Comparison of ENCODE assay signal across 14 mouse cellular contexts in the genomic region with DNA sequence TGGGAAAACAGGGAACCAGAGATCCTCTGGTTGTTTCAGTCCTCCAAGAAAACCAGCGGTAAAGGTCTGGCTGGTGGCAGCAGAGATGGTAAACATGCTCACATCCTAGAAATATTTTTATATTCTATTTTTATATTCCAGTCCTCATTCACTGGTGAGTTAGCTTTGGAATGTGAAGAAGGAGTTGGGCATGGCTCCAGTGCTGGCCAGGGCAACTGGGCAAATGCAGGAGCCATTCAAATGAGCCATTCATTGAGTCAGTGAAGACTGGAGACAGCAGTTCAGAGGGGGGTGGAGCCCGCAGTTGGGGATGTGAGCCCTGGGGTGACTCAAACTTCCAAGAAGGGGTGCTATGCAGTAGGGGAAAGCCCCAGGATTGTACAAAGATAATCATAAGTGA. TPM values are rescaled to one million over a fixed set of nuclear protein-coding genes. Genes with fewer than 3 reads are reported as not detected.
A peak's percentile ranks its signal among the peaks of the same experiment; 100 is the strongest.
DNase-seq lines count a peak whose midpoint lies in the region; ATAC-seq and TF ChIP-seq lines count a peak whose summit lies in the region.
"Had no signal": no experiment of that assay in that cellular context is flagged by ENCODE, and none has a peak within 500 bp of the region (broad histone marks: within the 10 kb centered on the region; RNA-seq: fewer than 3 reads in every experiment).

No protein-coding gene starts in this region.

- 75% methylated on average over 2 of the region's 2 CpGs for WGBS in heart, embryonic 12.5 days
- WGBS in kidney, embryonic 14.5 days: 90% methylated on average over 2 of the region's 2 CpGs

- no peak overlapping the region for H3K4me2 ChIP-seq in heart, embryonic 12.5 days
- H3K4me2 ChIP-seq in myocyte (ENCODE audit: low read depth): peak overlapping the region; percentile 49
- H3K4me2 ChIP-seq in kidney, embryonic 14.5 days (replicated peaks; ENCODE audit: low read depth, low read length): no peak overlapping the region
- H3K4me2 ChIP-seq: forebrain, embryonic 13.5 days; hindbrain, embryonic 12.5 days; liver, embryonic 11.5 days had no signal

- no peaks in the 10 kb centered on the region for H3K36me3 ChIP-seq in heart, embryonic 12.5 days
- H3K36me3 ChIP-seq in myocyte (ENCODE audit: control insufficient read depth, insufficient read depth): no peaks in the 10 kb centered on the region
- no peaks in the 10 kb centered on the region for H3K36me3 ChIP-seq in kidney, embryonic 14.5 days (ENCODE audit: control insufficient read depth, insufficient read depth, low read length)
- H3K36me3 ChIP-seq: hindbrain, embryonic 12.5 days had no signal

- H3K79me2 ChIP-seq in myocyte (ENCODE audit: control insufficient read depth, insufficient read depth): no peaks in the 10 kb centered on the region

- no peak overlapping the region for H3K4me3 ChIP-seq in heart, embryonic 12.5 days
- H3K4me3 ChIP-seq in myocyte: no peak overlapping the region
- H3K4me3 ChIP-seq in kidney, embryonic 14.5 days (ENCODE audit: low read length): no peak overlapping the region
- H3K4me3 ChIP-seq: forebrain, embryonic 13.5 days; hindbrain, embryonic 12.5 days had no signal

- intact Hi-C loops in gastrocnemius, postnatal 14 days (cut with DNase I; ENCODE audit: low total_unique reads): no loop called here

- H3K27me3 ChIP-seq in heart, embryonic 12.5 days (replicated peaks): no peaks in the 10 kb centered on the region
- no peaks in the 10 kb centered on the region for H3K27me3 ChIP-seq in myocyte (ENCODE audit: control insufficient read depth, insufficient read depth, insufficient read length)
- no peaks in the 10 kb centered on the region; the same call in 1 of the 2 replicates for H3K27me3 ChIP-seq in kidney, embryonic 14.5 days (ENCODE audit: control insufficient read depth, insufficient read depth, low read length)
- H3K27me3 ChIP-seq: CH12.LX; forebrain, embryonic 13.5 days; hindbrain, embryonic 12.5 days had no signal

- no peak overlapping the region for H3K27ac ChIP-seq in heart, embryonic 12.5 days (ENCODE audit: poor library complexity, severe bottlenecking)
- H3K27ac ChIP-seq in kidney, embryonic 14.5 days (ENCODE audit: low read depth, low read length): no peak overlapping the region
- H3K27ac ChIP-seq: forebrain, embryonic 13.5 days; hindbrain, embryonic 12.5 days had no signal

- ATAC-seq in heart, embryonic 12.5 days (ENCODE audit: insufficient number of reproducible peaks, low FRiP score): no peak
- no peak for ATAC-seq in kidney, embryonic 14.5 days (ENCODE audit: low FRiP score, low TSS enrichment)
- ATAC-seq: forebrain, embryonic 13.5 days; midbrain, embryonic 16.5 days had no signal

- no peak overlapping the region for H3ac ChIP-seq in myocyte (ENCODE audit: control insufficient read depth, insufficient read length)

- H3K9ac ChIP-seq in heart, embryonic 12.5 days: no peak overlapping the region
- H3K9ac ChIP-seq in kidney, embryonic 14.5 days (ENCODE audit: low read depth, low read length): no peak overlapping the region
- H3K9ac ChIP-seq: forebrain, embryonic 13.5 days; hindbrain, embryonic 12.5 days had no signal

- no peaks in the 10 kb centered on the region for H3K9me3 ChIP-seq in heart, embryonic 12.5 days (replicated peaks)
- no peaks in the 10 kb centered on the region for H3K9me3 ChIP-seq in kidney, embryonic 14.5 days (ENCODE audit: control insufficient read depth, low read length)
- H3K9me3 ChIP-seq: forebrain, embryonic 13.5 days; hindbrain, embryonic 12.5 days had no signal

- H3K4me1 ChIP-seq in heart, embryonic 12.5 days (replicated peaks): 0 out of 2 replicates have a peak, but pooled peaks cover 5% of the 10 kb centered on the region
- H3K4me1 ChIP-seq in kidney, embryonic 14.5 days (ENCODE audit: control insufficient read depth, insufficient read depth, low read length): no peaks in the 10 kb centered on the region
- H3K4me1 ChIP-seq: hindbrain, embryonic 12.5 days had no signal

- TF ChIP-seq POLR2A in myocyte (IDR thresholded peaks at IDR 0.05; ENCODE audit: insufficient read length, low read depth): no peak

- DNase-seq in heart, adult 11 months: peak; percentile 94
- peak; percentile 16 for DNase-seq in right cerebral cortex, postnatal 14 days
- no peak for DNase-seq in right cerebral cortex, postnatal 36 days (ENCODE audit: low spot score in 2 of 2)
- peak; percentile 34 for DNase-seq in gastrocnemius, postnatal 14 days
- no peak for DNase-seq in natural killer cell, adult 2 months (ENCODE audit: low spot score in 2 of 2)
- DNase-seq: adrenal gland, postnatal 25 days had no signal

TF ChIP-seq in myocyte, 11 proteins besides CTCF, POLR2A, EP300 and RAD21:
- TF ChIP-seq TCF3 (IDR thresholded peaks at IDR 0.05; ENCODE audit: insufficient read length, low read depth): no peak
- peak in 1 of 3 experiments; percentile 24 for TF ChIP-seq MYOG (IDR thresholded peaks at IDR 0.05; ENCODE audit: control insufficient read depth in 1 of 3, insufficient read depth in 1 of 3, insufficient read length in 2 of 3, low read depth in 2 of 3)

RNA-seq across cellular contexts. Expression of gene Akr1b3, which starts 42.9 kb away (rescaled TPM):
- polyA plus RNA-seq in heart, embryonic 12.5 days (2016; fragmentation: Nextera tagmentation; extraction: Ambion mirVana): 176 and 177 TPM in 2 replicates
- total RNA-seq in gastrocnemius, postnatal 14 days (2021): 100 to 1,000 TPM; 202 to 210 TPM
- polyA plus RNA-seq in myocyte (2012; fragmentation: generic; extraction: Trizol): 493 TPM
- 186 and 207 TPM in 2 replicates for polyA plus RNA-seq in kidney, embryonic 14.5 days (2014; fragmentation: Nextera tagmentation; extraction: Ambion mirVana)

Comparison
In these comparisons a context has a peak if more than half of its experiments do, and no peak if none do; other contexts are left out.
1. DNase-seq: peak in heart, adult 11 months (single experiment), right cerebral cortex, postnatal 14 days (single experiment) and gastrocnemius, postnatal 14 days (single experiment); none in right cerebral cortex, postnatal 36 days (0 of 2) and natural killer cell, adult 2 months (0 of 2).